Mouse (Mus musculus): ENCODE measurements at regions not wholly inside any gene's neighbourhood (a gene's known extent, or its start where the extent isn't known, plus 50 kb on each side); places are given as distances from the start of the nearest gene placed in this dataset.

DNA sequence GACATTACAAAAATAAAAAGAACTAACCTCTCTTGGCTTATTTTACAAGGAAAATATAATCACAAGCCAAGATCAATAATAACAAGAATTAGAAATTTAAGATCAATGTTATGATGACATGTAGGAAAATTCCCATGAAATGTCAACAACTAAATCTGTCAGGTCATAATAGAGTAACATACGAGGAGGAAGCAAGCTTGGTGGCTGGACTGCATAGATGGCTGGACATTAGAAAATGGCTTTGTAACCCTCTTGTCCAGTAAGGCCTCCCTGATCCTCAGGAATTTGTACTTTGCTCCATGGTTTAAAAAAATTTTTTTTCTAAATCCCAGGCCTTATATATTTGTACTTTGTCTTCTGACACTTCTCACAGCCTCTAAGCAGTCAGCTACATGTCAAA is 132.7 kb upstream of the Aoah start:
- DNase-seq (ENCODE audit: low read depth, low spot score): no peak

DNA sequence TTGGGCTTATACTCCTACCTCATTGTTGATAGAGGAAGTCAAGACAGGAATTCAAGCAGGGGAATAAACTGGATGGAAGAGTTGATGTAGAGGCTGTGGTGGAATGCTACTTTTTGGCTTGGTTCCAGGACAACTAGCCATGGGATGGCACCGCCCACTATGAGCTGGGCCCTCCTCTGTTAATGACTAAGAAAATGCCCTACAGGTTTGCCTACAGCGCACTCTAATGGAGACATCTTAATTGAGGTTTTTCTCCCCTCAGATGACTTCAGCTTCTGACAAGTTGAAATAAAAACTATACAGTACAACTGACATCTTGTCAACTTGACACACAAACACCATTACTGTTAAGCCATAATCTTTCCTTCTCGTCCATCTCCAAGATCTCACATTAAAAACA is 115.2 kb upstream of the Aoah start:
- peak; percentile 33 for DNase-seq (ENCODE audit: low read depth, low spot score)

DNA sequence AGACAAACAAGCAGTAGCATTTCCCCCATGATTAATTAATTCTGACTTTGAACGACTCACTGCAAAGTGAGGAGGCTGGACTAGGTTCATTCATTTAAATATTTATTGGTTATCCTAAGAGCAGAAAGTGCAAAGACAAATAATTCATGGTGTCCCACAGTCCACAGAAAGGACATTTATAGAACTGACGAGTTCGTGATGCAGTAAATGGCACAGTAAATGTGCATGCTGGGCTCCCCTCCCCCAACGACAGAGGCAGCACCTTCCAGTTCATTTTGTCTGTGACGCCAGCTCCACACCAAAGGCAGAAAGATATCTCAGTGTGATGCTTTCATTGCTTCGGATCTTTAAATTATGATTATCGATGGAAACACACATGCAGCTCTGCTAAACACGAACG is 107.0 kb upstream of the Aoah start:
- no peak for DNase-seq (ENCODE audit: low read depth, low spot score)

DNA sequence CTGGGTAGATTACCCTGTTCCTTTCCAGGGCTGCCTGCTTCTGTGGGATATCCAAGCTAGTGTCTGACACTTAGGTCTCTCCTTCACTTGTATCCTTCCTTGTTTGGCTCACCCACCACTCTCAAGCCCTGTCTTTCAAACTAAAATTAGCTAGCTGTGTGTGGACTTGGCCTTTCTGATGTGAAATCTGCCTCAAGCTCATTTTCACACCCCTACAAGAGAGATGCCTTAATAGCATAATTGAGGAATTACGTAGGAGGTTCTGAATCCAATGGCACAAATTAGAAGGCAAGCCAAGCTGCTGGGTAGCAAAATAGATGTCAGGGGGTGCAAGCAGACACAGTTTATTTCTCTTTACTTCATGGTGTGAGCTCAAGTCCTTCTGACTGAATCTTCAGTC is 106.5 kb upstream of the Aoah start:
- DNase-seq (ENCODE audit: low read depth, low spot score): no peak

DNA sequence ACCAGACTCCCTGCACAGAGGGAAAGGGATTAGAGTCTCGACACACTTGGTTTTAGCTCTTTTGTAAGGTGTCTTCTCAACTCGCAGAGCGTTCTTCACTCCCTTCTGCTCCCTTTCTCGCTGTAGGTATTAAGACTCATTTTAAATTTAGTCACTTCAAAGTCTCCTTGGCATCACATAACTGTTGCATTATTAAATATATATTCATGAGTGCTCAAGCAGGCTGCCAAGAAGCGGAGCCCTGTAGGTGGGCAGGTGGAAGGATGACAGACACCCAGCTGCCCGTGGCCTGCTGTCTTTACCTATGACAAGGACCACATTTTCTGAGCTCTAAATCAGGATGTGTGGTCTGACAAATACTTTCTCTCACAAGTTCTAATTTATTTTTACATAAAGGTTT is 82.4 kb upstream of the Aoah start:
- DNase-seq (ENCODE audit: low read depth, low spot score): no peak

DNA sequence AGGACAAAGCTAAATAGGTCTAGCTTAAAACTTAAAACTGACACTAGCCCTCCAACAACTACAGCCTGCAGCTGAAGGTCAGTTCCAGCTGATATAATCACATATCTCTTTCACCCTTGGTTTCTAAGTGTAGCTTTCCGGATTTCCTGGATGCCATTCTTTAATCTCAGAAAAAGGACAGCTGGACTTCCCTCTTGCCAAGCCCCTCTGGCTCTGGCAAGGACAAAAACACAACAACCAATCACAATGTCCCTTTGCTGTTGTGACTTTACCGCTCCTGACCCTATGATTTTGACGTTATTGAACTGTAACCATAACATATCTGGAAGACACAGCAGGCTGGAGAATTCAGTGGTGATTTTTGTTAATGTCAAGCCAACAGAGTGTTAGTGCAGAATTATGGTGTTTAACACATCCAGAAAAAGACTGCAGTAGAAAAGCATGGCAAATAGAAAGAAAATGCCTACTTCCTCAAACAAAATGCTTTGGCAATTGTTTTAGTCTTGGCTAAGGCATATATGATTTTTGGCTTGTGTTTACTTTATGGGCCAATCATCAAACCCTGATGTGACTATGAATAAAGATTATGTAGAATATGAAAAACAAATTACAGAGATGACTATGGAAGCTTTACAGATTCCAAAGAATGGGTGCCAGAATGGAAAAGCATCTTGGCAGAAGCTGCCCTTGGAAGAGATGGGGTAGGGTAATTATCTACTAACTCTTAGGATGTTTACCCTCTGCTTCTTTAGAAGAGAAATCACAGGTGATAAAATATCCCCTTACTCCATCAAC is 70.4 kb upstream of the Aoah start:
- DNase-seq (ENCODE audit: low read depth, low spot score): no peak

DNA sequence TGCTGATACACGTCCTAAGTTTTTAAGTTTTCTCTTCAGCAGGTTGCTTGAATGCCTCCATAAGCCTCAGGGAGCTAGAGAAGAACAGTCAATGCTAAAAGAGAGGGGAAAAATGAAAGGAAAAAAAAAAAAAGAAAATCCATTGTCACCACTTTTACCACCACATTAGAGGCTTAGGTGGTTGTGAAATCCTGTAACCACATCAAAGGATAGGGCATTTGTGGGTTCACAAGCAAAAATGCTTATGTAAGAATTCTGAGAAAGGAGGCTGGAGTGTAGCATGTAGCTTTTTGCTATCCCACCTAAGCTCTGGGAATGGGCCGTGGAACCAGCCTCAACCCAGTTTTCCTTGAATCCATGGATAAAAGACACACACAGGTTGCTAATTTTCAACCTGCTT is 69.5 kb upstream of the Aoah start:
- DNase-seq (ENCODE audit: low read depth, low spot score): no peak

DNA sequence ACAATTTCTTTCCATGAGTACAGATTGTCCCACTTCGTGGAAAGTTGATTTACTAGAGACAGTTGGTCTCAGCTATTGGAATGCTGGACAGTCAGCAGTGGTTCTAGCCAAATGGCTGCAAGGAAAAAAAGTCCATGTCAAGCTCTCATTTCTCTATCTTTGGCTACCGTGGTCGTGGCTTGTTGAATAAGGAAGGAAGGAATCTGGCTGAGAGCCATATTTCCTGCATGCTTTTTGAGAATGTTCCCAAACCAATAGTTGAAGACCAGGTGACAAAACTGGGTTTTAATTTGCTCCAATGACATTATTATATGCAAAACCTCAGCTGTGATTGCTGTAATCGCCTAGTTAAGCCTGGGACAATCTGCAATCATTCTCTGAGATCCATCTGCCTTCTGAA is 68.4 kb upstream of the Aoah start:
- DNase-seq (ENCODE audit: low read depth, low spot score): no peak

DNA sequence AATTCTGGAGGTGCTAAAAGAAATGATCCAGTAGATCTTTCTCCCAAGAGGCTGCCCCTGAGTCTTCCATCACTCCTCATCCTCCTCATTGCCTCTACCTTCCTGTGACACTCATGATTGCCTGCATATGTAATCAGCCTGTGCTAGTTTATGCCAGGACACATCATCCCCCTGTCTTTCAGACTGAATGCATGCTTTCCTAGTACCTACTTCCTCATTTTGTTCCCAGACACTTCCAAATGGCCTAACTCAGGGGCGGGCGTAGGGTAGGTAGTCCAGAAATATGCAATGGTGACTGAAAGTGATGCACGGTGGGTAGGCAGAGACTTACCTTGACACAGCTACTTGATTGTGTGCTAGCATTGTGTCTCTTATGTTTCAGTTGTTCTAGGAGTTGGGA is 65.8 kb upstream of the Aoah start:
- DNase-seq (ENCODE audit: low read depth, low spot score): no peak

DNA sequence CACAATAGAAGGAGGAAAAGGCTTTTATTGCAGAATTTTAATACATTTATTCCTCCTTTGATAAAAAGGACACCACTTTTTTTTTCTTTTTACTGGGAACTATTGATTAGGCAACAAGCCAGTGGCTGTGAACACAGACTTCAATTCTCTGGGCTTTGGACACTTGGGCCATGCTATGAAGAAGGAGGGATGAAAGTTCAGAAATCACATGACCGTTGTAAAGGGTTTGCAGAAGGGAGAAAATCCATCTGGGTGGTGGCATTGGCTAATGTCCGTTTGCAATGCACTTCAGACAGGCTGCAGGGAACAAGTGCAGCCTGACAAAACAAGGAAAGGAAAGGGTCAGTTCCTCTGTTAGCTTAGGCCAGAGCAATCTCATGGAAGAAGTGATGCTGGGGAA is 60.9 kb upstream of the Aoah start:
- no peak for DNase-seq (ENCODE audit: low read depth, low spot score)

DNA sequence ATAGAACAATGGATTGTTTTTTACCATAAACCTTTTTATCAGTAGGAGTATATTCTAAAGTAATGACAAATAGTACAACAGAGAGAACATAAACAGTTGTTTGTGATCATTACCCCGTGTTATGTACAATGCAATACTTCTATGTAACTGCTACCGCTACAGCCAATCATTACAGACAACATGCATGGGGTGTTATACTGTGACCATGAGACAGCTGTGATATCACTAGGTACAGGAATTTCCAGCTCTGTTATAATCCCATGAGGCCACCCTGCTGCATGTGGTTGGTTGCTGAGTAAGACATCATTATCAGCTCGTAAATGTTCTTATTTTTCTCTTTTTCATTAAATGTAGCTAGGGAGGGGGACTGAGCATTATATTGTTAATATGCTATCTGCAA is 59.6 kb upstream of the Aoah start:
- DNase-seq (ENCODE audit: low read depth, low spot score): no peak

DNA sequence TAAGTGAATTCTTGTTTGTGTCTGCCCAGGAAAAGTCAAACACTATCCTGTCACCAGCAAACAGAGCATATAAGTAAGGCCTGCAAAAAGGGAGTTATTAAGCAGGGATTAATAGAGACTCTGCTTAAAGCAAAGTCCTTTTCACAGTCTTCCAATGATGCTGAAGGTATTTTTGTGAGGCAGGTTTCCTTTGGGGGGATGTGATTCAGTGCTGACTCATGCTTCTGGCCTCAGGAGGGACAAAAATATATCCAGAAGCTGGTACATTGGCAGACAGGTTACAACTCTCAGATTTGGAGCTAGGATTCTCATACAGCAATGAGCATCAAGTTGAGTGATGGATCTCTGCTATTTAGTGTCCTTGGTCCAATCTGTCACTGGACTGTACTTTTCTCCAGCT is 57.3 kb upstream of the Aoah start:
- DNase-seq (ENCODE audit: low read depth, low spot score): no peak

Measured in A20 (cell line).